Mouse (Mus musculus) brain, embryonic 14.5 days (tissue): Measurements from ENCODE around the gene Egfl8.

Experiments
- CTCF ChIP-seq: fragments of 200-500 bp; IDR thresholded peaks from 2 replicates; pipeline ENCODE4 v1.5.1; 2012; ENCODE audit warnings: inconsistent platforms, mild to moderate bottlenecking, moderate library complexity, borderline replicate concordance; ENCODE audit not compliant: insufficient read depth, insufficient read length; ENCODE audit errors: extremely low read depth
- POLR2A ChIP-seq: fragments of 200-500 bp; IDR thresholded peaks from 2 replicates; pipeline ENCODE4 v1.6.1; 2012; ENCODE audit warnings: mild to moderate bottlenecking, inconsistent platforms, borderline replicate concordance; ENCODE audit not compliant: poor library complexity, insufficient read depth, insufficient read length, severe bottlenecking; ENCODE audit errors: extremely low read depth

DNA sequence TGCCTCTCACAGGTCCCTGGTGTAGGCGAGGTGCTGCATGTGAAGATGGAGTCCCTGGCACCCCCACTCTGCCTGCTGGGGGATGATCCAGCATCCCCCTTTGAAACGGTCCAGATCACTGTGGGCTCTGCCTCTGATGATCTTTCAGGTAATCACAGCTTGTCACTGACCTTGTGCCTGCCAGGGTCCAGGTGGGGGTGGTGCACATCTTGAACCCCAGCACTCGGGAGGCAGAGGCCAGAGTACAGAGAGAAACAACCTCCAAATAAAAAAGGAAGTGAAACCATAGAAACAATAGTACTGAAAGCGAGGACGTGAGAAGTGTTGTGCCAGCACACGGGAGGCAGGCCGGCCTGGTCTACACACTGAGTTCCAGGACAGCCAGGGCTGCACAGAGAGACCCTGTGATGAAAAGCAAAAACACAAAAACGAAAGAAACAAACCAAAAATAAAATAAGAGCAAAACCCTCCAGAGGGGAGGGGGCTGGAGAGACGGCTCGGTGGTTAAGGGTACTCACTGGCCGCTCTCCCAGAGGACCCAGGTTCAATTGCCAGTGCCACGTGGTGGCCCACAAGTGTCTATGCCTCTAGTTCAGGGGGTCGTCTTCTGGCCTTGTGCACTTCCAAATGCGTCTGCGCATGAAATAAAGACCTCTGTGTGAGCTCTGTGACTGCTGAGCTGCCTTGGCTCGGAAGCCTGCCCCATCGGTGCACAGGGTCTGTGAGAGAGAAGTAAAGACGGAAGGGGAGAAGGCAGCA is 33.5 kb upstream of the Egfl8 start:
- TF ChIP-seq POLR2A = no peak
- no peak for TF ChIP-seq CTCF
